Mouse (Mus musculus): ENCODE measurements around the gene Bahd1. TPM values are rescaled to one million over a fixed set of nuclear protein-coding genes. Genes with fewer than 3 reads are reported as not detected.

Bahd1 gene
- polyA plus RNA-seq, 1 experiment from 2014 or later: 6.4 TPM

DNA sequence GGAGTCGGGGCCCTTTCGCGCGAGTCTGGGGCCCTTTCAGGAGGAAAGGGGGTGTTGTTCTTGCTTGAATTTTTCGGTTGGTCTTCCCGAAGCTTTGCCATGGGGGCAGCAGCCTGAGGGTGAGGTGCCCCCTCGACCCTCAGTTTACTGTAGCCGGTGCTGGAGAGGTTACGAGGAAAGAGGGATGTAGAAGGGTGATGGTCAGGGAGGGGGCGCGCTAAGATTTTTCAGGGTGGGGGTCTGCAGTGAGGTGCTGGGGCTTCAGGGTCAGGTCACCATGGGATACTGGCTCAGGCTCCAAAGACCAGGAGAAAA is 606 bp downstream of the Bahd1 start:
- H3K27ac ChIP-seq: no peak overlapping the region
- 0% methylated on average over 11 of the region's 11 CpGs for WGBS
- no peaks in the 10 kb centered on the region for H3K9me3 ChIP-seq
- H3K36me3 ChIP-seq: no peaks in the 10 kb centered on the region
- peak overlapping the region; percentile 91 for H3K4me3 ChIP-seq
- no peak; the same call in 1 of the 2 replicates for ATAC-seq (ENCODE audit: insufficient number of reproducible peaks, low FRiP score, low TSS enrichment, low read depth)
- peaks cover 57% of the 10 kb centered on the region for H3K4me1 ChIP-seq
- H3K4me2 ChIP-seq: peak overlapping the region; percentile 98
- peaks cover 61% of the 10 kb centered on the region for H3K27me3 ChIP-seq
- peak overlapping the region; percentile 23; the same call in 1 of the 2 replicates for H3K9ac ChIP-seq

DNA sequence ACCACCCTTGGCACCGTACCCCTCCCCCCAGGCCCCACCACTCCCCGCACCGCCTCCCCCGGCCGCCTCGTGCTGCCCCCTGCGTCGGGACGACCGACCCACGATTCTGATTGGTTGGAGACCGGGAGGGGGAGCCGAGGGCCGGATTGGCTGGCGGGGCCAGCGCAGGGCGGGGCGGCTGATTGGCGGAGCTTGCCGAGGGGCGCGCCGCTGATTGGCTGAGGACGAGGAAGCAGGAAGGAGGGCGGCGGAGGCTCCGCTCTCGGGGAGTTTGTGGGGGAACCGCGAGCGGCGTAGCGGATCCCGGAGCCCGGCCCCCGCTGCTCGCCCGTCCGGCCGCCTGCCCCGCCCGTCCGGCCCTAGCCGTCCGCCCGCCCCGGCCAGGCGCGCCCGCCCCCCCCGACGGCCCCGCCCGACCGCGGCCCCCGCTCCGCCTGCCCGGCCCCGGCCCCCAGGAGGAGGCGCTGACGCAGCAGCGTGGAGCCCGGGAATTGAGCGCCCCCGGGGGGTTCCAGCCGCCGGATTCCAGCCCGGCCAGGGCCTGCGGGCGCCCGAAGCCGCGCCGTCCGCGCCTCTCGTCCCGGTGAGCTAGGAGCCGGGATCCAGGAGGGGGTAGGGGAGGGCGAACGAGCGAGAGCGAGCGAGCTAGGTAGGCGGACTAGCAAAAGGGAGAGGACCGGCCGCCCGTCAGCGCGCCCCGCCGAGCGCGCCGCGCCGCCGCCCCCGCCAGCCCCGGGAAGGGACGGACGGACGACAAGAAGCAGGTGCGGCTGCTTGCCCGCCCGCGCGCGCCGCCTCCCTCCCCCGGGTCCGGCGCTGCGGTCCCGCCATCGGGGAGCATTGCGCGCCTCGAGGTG is 1.2 kb downstream of the Bahd1 start:
- WGBS: under 1% methylated on average over 109 of the region's 120 CpGs
- ATAC-seq (ENCODE audit: insufficient number of reproducible peaks, low FRiP score, low TSS enrichment, low read depth): peak; percentile 93
- Histone ChIP-seq H3K4me2 (peak overlapping the region; percentile 98), H3K36me3 (no peaks in the 10 kb centered on the region), H3K4me1 (peaks cover 51% of the 10 kb centered on the region), H3K9ac (peak overlapping the region; percentile 81), H3K27me3 (peaks cover 55% of the 10 kb centered on the region), H3K9me3 (no peaks in the 10 kb centered on the region), H3K27ac (peak overlapping the region; percentile 76), H3K4me3 (peak overlapping the region; percentile 91)

DNA sequence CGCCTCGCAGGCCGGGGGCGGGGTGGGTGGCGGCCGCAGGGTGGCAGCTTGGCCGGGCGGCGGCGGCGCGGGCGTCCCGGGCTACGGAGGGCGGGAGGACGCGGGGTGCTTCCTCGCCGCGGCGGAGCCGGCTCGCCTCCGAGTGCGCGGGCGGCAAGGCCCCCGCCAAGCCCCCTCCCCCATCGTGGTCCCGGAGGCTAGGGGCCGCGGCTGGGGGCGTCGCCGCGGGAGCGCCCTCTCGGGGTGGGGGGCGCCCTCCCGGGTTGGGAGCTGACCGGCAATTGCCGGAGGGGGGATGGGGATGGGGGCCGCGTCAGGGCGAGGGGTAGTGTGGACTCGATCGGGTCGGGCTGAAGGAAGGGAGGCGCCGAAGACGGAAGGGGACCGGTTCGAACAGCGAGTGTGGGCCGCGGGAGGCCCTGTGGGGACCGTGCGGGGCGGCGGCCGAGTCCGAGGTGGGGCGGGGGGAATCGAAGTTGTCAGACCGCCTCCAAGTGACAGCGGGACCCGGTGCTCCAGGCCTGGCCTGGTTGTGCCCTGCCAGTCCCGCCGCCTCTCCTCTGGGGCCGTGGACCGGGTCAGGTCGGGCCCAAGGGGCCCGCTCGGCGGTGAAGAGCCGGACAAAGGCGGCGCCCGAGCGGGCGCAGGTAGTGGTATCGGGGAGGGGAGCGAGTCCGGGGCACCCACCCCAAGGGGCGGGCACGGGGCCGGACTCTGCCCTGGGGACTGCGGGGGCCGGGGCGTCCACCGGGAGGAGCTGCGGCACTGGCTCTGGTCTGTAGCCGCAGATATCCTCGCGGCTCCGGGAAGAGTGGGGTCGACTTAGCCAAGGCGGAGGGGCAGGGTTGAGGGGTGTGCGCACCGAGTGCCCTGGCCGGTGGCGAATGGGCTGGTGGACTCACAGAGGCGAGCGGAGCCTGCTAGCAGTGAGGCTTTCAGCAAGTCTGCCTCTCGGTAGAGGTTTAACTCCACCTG is 2.2 kb downstream of the Bahd1 start:
- no peak for ATAC-seq (ENCODE audit: insufficient number of reproducible peaks, low FRiP score, low TSS enrichment, low read depth)
- WGBS: under 1% methylated on average over 93 of the region's 106 CpGs
- Histone ChIP-seq H3K9ac (peak overlapping the region; percentile 81), H3K4me2 (peak overlapping the region; percentile 98), H3K27me3 (peaks cover 46% of the 10 kb centered on the region), H3K4me3 (peak overlapping the region; percentile 91), H3K4me1 (peaks cover 42% of the 10 kb centered on the region), H3K27ac (peak overlapping the region; percentile 76), H3K36me3 (no peaks in the 10 kb centered on the region), H3K9me3 (no peaks in the 10 kb centered on the region)

DNA sequence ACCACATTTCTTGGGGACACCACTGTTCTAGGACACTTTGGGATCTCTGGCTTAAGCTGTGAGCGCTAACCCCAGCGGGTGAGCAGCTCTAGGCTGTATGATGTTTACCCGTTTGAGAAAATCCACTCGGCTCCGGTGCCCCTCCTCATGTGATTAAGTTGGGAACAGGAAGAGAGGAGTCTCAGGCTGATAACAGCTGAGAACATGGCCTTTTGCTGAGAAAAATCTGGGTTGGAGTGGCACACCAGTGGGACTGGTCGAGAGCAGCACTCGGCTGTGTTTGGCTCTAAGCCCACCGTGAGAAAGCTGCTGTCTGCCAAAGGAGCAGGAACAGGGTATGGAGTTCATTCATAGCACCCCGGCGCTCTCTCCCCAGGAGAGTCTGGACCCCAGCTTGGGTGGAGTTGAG is 3.2 kb downstream of the Bahd1 start:
- Histone ChIP-seq H3K4me1 (peaks cover 32% of the 10 kb centered on the region), H3K9me3 (no peaks in the 10 kb centered on the region), H3K36me3 (no peaks in the 10 kb centered on the region), H3K4me2 (peak overlapping the region; percentile 98), H3K4me3 (peak overlapping the region; percentile 91), H3K9ac (no peak overlapping the region), H3K27me3 (peaks cover 36% of the 10 kb centered on the region), H3K27ac (no peak overlapping the region)
- WGBS: 10% methylated on average over 10 of the region's 10 CpGs
- ATAC-seq (ENCODE audit: insufficient number of reproducible peaks, low FRiP score, low TSS enrichment, low read depth): no peak

DNA sequence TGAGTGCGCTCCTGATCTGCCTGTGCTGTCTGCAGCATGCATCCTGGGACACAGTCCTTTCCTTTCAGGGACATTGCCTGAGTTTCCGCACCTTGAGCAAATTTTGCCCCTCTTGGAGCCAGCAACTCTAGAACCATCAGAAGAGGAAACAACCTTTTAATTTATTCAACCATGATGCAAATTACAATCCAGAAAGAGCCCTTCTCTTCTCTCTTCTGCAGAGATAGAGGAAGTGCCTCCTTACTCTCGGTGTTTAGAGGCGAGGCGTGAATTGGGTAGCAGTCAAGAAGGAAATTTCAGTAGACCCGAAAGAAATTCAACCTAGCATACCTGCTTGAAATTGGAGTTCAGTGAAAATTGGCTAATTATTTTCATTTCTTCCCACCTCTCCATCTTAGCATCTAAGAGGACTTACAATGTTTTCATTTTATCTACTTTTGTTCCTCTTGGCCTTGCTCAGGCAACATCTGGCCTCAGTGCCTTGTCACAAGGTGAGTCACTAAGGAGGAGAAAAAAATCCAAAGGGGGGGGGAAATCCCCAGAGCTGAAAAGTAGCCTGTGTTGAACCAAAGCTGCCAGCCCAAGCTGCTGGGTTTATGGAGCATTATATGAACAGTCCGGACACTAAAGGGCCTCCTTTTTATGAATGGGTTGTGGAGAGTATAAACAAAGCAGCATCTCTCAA is 5.4 kb downstream of the Bahd1 start:
- ATAC-seq (ENCODE audit: insufficient number of reproducible peaks, low FRiP score, low TSS enrichment, low read depth): no peak
- Histone ChIP-seq H3K27me3 (peaks cover 16% of the 10 kb centered on the region), H3K4me2 (no peak overlapping the region), H3K36me3 (no peaks in the 10 kb centered on the region), H3K4me1 (peaks cover 24% of the 10 kb centered on the region), H3K27ac (no peak overlapping the region), H3K9ac (no peak overlapping the region), H3K4me3 (no peak overlapping the region), H3K9me3 (no peaks in the 10 kb centered on the region)
- WGBS: 78% methylated on average over 7 of the region's 7 CpGs

DNA sequence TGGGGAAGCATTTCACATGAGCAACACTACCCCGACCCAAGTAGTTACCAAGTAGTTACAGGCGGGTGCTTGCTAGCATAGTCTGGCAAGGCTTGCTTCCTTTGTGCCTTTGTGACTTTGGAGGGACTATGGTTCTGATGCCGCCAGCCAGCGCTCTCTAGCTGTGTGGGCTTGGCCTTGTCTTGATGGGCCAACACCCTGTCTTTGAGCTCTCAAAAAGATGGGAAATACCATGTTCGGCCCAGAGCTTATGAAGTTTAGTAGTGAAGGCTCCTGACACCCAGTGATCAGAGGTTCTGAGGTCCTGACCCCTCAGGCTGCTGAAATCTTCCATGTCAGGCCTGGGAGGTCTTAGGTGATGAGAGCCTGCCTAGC is 5.9 kb downstream of the Bahd1 start:
- Histone ChIP-seq H3K9ac (no peak overlapping the region), H3K27me3 (peaks cover 13% of the 10 kb centered on the region; the same call in 1 of the 2 replicates), H3K27ac (no peak overlapping the region), H3K4me3 (no peak overlapping the region), H3K9me3 (no peaks in the 10 kb centered on the region), H3K4me1 (peaks cover 19% of the 10 kb centered on the region), H3K4me2 (no peak overlapping the region), H3K36me3 (no peaks in the 10 kb centered on the region)
- ATAC-seq (ENCODE audit: insufficient number of reproducible peaks, low FRiP score, low TSS enrichment, low read depth): no peak
- 82% methylated on average over 5 of the region's 5 CpGs for WGBS

DNA sequence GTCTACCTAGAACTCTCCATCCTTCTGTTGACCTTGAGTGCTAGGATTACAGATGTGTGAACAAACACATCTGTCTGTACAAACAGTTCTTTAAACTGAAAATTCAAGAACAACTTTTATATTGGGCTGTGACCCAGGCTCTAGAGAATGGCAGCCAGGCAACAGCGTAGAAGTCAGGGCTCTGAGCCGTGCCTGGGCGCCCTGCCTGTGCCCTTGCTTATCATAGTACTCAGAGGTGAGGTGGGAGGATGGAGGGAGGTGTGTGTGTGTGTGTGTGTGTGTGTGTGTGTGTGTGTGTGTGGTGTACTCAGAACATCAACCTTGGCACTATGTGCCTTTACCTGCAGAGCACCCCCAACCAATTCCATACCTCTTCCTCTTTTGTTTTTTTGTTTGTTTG is 7.6 kb downstream of the Bahd1 start:
- H3K4me2 ChIP-seq: no peak overlapping the region
- H3K9ac ChIP-seq: no peak overlapping the region
- H3K27ac ChIP-seq: no peak overlapping the region
- peaks cover 11% of the 10 kb centered on the region for H3K4me1 ChIP-seq
- H3K4me3 ChIP-seq: no peak overlapping the region
- H3K36me3 ChIP-seq: no peaks in the 10 kb centered on the region
- H3K9me3 ChIP-seq: no peaks in the 10 kb centered on the region
- WGBS: 87% methylated on average over 3 of the region's 3 CpGs
- ATAC-seq (ENCODE audit: insufficient number of reproducible peaks, low FRiP score, low TSS enrichment, low read depth): no peak
- H3K27me3 ChIP-seq: peaks cover 13% of the 10 kb centered on the region; the same call in 1 of the 2 replicates

DNA sequence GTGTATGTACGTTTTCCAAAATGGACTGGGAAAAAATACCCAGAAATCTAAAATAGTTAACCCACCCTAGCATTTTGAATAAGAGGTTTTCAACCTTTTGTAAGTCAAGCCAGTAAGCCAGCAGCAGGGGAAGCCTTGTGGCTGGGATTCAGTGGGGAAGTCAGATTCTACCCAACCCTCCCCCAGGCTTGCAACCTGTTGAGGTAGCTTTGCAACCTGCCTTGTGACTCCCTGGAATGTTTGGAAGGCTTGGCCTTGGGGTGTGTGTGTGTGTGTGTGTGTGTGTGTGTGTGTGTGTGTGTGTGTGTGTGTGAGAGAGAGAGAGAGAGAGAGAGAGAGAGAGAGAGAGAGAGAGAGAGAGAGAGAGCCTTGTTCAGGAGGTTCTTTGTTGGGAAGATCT is 9.0 kb downstream of the Bahd1 start:
- 56% methylated on average over 1 of the region's 1 CpGs for WGBS
- 0 out of 2 replicates have a peak, but pooled peaks cover 2% of the 10 kb centered on the region for H3K27me3 ChIP-seq
- no peak overlapping the region for H3K9ac ChIP-seq
- no peak overlapping the region for H3K4me2 ChIP-seq
- H3K36me3 ChIP-seq: no peaks in the 10 kb centered on the region
- no peak overlapping the region for H3K27ac ChIP-seq
- no peak overlapping the region for H3K4me3 ChIP-seq
- ATAC-seq (ENCODE audit: insufficient number of reproducible peaks, low FRiP score, low TSS enrichment, low read depth): no peak
- H3K9me3 ChIP-seq: no peaks in the 10 kb centered on the region
- H3K4me1 ChIP-seq: peaks cover 13% of the 10 kb centered on the region

DNA sequence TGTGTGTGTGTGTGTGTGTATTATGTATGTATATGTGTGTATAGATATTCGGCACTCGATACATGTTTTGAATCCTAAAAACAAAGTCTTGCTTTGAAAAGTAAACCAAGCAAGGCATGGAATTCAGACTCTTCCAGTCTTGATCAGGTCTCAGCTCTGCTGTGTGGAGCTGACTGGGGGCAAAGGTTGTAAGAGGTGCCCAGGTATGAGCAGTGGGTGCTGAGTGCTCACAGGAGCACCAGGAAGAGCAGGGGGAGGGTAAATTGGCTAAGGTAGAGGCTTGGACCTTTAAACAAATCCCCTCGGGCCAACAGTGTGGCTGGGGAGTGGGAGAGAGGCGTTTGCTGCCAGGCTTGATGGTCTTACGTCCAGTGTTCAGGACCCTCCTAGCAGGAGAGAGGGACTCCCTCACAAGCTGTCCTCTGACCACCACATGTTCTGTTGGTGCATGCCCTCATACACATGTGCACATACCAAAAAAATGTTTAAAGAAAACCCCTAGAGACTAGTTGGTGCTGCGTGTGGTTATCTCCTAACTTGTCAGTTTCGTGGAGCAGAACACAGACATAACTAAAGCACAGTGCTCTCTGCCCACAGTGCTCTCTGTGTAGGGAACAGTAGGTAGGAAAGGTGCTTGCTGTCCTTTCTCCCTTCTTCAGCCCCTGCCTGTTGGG is 10.6 kb downstream of the Bahd1 start:
- H3K4me3 ChIP-seq: no peak overlapping the region
- no peaks in the 10 kb centered on the region for H3K36me3 ChIP-seq
- no peak overlapping the region for H3K9ac ChIP-seq
- ATAC-seq (ENCODE audit: insufficient number of reproducible peaks, low FRiP score, low TSS enrichment, low read depth): no peak
- peaks cover 18% of the 10 kb centered on the region for H3K4me1 ChIP-seq
- H3K9me3 ChIP-seq: no peaks in the 10 kb centered on the region
- 61% methylated on average over 7 of the region's 7 CpGs for WGBS
- no peak overlapping the region for H3K27ac ChIP-seq
- H3K27me3 ChIP-seq: no peaks in the 10 kb centered on the region
- H3K4me2 ChIP-seq: no peak overlapping the region

DNA sequence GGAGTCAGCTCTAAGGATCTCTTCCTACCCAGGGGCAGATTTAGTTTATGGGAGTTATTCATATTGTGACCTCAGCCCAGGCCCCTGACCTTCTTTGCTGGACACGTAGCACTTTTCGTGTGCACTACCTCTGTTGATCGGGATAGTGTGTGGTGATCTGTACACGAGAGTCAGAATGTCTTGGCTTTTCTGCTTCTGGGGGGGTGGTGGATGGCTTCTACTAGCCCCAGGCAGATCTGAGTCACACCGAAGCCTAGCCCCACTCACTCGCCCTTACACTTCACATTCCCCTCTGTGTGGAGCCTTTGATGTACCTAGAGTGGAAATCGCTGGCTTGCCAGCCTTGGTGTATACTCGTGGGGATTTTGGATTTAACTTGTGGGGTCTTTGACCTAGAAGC is 12.5 kb downstream of the Bahd1 start:
- H3K27me3 ChIP-seq: no peaks in the 10 kb centered on the region
- WGBS: 62% methylated on average over 8 of the region's 8 CpGs
- peaks cover 11% of the 10 kb centered on the region for H3K36me3 ChIP-seq
- H3K27ac ChIP-seq: no peak overlapping the region
- H3K4me1 ChIP-seq: peaks cover 24% of the 10 kb centered on the region
- H3K4me3 ChIP-seq: no peak overlapping the region
- H3K4me2 ChIP-seq: no peak overlapping the region
- ATAC-seq (ENCODE audit: insufficient number of reproducible peaks, low FRiP score, low TSS enrichment, low read depth): no peak
- no peaks in the 10 kb centered on the region for H3K9me3 ChIP-seq
- no peak overlapping the region for H3K9ac ChIP-seq

DNA sequence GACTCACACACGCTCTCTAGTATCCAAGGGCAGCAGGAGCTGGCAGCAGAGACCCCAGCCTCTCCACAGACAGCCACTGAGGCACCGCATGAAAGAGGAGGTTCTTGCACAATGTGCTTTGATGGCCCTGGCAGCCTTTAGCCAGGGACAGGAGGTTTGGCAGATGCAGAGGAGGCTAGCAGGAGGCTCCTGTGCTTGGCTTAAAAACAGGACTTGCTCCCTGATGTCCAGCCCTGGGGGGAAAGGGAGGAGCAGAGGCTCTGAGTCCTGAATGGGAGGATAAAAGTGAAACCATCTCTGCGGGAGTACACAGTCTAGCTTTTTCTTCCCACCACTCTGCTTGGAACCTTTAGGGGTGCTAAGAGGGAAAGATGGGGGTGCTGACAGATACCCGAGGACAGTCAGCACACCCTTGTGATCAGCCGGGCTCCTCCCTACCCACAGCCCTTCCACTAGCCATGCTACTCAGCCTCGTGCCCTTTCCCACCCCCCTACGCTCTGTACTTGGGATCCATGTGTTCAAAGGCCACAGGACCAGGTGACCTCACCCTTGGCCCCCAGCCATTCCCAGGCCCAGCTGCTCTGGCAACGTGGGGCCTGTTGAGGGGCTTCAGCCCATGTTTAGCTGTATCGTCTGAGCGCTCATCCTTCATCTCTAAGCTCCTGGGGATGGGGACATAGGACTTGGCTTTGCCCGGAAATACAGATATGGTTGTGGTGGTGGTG is 13.5 kb downstream of the Bahd1 start:
- peaks cover 31% of the 10 kb centered on the region for H3K4me1 ChIP-seq
- no peaks in the 10 kb centered on the region for H3K9me3 ChIP-seq
- H3K36me3 ChIP-seq: peaks cover 12% of the 10 kb centered on the region
- H3K9ac ChIP-seq: no peak overlapping the region
- H3K27me3 ChIP-seq: no peaks in the 10 kb centered on the region
- H3K4me2 ChIP-seq: peak overlapping the region; percentile 3; the same call in 1 of the 2 replicates
- ATAC-seq (ENCODE audit: insufficient number of reproducible peaks, low FRiP score, low TSS enrichment, low read depth): no peak
- H3K27ac ChIP-seq: no peak overlapping the region
- no peak overlapping the region for H3K4me3 ChIP-seq
- WGBS: 54% methylated on average over 11 of the region's 11 CpGs

Measured in limb, embryonic 15.5 days (tissue).